Mouse (Mus musculus): ENCODE data around the gene Rcn2.

The Rcn2 gene

DNA sequence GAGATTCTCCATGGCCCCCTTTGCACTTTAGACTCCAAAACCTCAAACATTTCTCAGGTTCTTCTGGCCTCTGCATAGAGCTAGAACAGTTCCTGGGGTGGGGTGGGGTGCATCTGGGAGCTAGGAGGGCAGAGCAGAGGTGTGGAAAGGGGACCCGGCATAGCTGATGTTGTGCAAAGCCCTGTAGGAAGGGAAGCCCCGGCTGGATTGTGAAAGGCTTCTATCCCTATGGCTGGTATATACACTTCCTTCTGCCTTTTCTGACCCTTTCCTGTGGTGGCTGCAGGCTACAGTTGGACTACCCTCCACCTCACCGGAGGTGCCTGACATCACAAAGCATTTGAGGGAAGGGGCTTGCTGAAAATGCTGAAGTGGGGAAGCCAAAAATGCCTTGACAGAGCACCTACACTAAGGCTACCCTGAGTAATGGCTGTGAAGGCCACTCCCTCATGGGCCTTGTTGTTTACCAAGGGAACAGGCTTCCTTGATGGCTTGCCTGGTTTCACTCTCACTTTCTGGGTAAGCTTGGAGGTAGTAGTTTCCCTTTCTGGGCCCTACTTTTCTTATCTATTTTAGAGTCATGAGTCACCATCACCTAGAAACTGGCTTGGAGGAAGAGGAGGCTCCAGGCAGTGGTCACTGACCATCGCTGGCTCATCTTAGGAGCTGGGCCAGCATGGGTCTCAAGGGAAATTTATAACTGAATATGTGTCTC is 56.1 kb downstream of the Rcn2 start:
- no peak for DNase-seq (ENCODE audit: low spot score in 2 of 2)

DNA sequence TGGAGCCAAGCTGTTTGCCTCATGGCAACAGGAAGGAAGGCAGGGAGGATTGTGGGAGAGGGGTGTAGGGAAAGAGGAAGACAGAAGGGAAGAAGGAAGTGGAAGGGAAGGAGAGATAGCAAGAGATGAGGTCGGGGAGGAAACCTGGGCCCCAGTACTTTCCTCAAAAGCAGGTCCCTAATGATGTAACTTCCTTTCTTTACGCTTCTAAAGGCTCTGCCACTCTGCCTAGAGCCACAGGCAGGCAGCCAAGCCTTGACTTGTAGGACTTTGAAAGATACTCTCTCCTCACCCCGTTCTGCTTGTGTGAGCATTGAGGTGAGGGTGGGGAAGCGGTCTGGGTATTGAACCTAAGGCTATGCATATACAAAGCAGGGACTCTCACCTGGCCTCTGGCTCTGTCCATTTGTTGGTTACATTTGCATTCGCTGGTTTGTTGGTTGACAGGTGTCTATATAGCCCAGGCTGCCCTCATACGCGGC is 58.4 kb downstream of the Rcn2 start:
- no peak for DNase-seq (ENCODE audit: low spot score in 2 of 2)

- DNase-seq (ENCODE audit: low spot score in 2 of 2): no peak
Observed at GRCm38 (mm10) chr9:56101022-56101421, 59.4 kb downstream of the Rcn2 start.

DNA sequence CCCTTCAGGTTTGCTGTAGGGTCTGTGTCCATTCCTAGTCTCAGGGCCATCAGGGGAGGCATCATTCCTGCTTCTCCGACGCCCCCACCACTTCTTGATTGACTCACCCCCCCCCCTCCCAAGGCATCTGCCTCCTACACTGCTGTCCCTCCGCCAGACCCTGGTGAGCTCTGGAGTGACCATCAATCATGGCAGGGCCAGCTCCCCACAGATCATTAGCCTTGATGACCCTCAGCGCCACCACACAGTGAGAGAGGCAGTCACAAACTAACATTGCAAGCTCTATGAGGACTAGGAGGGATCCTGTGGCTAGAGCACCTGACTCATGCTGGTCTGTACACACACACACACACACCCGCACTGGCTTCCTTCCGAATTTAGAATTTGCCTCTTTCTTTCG is 63.3 kb downstream of the Rcn2 start:
- DNase-seq (ENCODE audit: low spot score in 2 of 2): no peak

- no peak for DNase-seq (ENCODE audit: low spot score in 2 of 2)
Observed at GRCm38 (mm10) chr9:56106274-56107072, 64.8 kb downstream of the Rcn2 start.

DNA sequence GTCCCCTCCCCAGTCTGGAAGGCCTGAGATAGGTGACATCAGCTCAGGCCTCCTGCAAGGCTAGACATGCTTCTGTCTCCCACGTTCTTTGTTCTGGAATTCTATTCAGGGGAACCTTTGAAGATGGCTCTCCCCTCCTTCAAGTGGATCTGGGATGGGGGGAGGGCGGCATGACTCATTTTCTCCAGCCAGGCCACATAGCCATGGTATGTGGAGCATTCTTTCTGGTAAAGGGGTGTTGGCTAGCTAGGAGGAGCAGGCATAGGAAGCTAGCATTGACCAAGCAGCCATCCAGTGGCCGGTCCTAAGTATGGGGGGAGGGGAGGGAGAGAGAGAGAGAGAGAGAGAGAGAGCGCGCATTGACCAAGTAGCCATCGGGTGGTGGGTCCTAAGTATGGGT is 65.9 kb downstream of the Rcn2 start:
- no peak for DNase-seq (ENCODE audit: low spot score in 2 of 2)

DNA sequence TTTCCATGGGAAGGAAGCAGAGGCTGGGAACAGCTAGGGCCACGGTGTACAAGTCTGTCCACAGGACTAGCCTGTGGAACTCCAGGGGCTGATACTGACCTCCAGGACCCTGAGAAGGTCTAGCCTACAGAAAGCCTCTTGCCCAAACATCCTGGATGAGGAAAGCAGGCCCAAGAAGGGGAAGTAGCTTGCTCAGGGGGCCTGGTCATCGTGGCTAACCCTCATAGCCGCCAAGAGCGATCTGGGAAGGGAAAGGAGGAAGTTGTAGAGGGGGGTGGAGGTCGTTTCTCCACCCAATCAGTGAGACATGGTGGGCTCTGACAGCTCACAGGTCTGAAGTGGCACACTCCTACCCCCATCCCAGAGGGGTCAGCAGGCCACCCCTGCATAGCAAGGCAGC is 66.5 kb downstream of the Rcn2 start:
- DNase-seq (ENCODE audit: low spot score in 2 of 2): no peak
